Comparison of ENCODE assay signal across 9 mouse cellular contexts in the genomic region with DNA sequence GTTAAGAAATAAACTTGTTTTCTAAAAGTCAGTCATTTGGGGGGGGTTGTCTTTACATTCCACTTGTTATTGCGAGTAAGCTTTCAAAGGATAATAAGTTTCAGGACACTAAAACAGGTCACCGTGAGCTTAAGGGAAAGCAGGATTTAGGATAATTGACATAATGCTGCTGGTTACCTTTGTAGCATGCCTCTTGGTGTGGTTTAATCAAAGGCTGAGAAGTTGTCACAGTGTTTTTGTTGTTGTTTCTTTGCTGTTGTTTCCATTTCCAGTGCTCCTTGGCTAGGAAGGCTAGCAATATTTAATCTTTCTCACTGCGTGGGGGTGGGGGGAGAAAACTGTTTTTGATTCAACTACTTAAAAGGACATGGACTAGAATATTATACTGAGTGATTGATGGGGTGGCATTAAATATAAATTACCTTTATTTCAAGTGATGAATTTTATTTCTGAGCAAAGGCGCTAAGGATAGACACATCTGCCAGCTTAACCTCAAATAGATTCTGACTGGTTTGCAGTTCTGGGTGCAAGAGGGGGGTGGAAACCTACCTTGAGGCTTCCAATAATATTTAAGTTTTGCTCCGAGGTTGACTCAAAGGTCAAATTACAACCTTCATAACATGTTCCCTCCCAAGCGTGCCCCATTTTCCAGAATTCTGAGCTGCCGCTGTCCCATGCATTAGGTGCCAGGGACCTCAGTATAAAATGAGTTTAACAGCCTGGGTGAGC. TPM values are rescaled to one million over a fixed set of nuclear protein-coding genes. Genes with fewer than 3 reads are reported as not detected.
DNase-seq lines count a peak whose midpoint lies in the region; ATAC-seq and TF ChIP-seq lines count a peak whose summit lies in the region.
"Had no signal": no experiment of that assay in that cellular context is flagged by ENCODE, and none has a peak within 500 bp of the region (broad histone marks: within the 10 kb centered on the region; RNA-seq: fewer than 3 reads in every experiment).

No protein-coding gene starts in this region.

- H3K9ac ChIP-seq in hindbrain, embryonic 16.5 days (ENCODE audit: low read depth, low read length): peak overlapping the region; percentile 57
- H3K9ac ChIP-seq in liver, postnatal 0 days (replicated peaks): no peak overlapping the region

- H3K27me3 ChIP-seq in hindbrain, embryonic 16.5 days (replicated peaks; ENCODE audit: control insufficient read depth, insufficient read depth, low read length): no peaks in the 10 kb centered on the region
- H3K27me3 ChIP-seq in liver, postnatal 0 days (ENCODE audit: insufficient read depth, low read length): no peaks in the 10 kb centered on the region
- H3K27me3 ChIP-seq: Patski had no signal

- H3K4me1 ChIP-seq in bone marrow macrophage, adult 2 months (ENCODE audit: control insufficient read depth, insufficient read depth, low read length): peaks cover 22% of the 10 kb centered on the region
- H3K4me1 ChIP-seq in hindbrain, embryonic 16.5 days (ENCODE audit: control insufficient read depth, insufficient read depth, low read depth, low read length): peaks cover 13% of the 10 kb centered on the region
- peaks cover 14% of the 10 kb centered on the region; the same call in 1 of the 2 replicates for H3K4me1 ChIP-seq in liver, postnatal 0 days (ENCODE audit: insufficient read depth)

- no peak for TF ChIP-seq CTCF in bone marrow macrophage, adult 2 months (IDR thresholded peaks at IDR 0.05; ENCODE audit: low read depth, low read length)
- no peak for TF ChIP-seq CTCF in liver, postnatal 0 days (IDR thresholded peaks at IDR 0.05; ENCODE audit: low read depth)

- H3K27ac ChIP-seq in bone marrow macrophage, adult 2 months (ENCODE audit: insufficient read depth, low read depth, low read length): no peak overlapping the region
- peak overlapping the region; percentile 40 for H3K27ac ChIP-seq in hindbrain, embryonic 16.5 days (ENCODE audit: low read depth, low read length)
- H3K27ac ChIP-seq in liver, postnatal 0 days (ENCODE audit: low read depth): peak overlapping the region; percentile 75

- DNase-seq in heart, adult 11 months: peak; percentile 74
- DNase-seq in heart, postnatal 4 days: no peak
- no peak for DNase-seq in liver, postnatal 0 days
- no peak for DNase-seq in frontal cortex, postnatal 36 days (ENCODE audit: low spot score in 2 of 2)

- H3K4me3 ChIP-seq in bone marrow macrophage, adult 2 months (ENCODE audit: insufficient read depth, low read length): peak overlapping the region; percentile 33
- peak overlapping the region; percentile 94 for H3K4me3 ChIP-seq in hindbrain, embryonic 16.5 days (ENCODE audit: low read length)
- H3K4me3 ChIP-seq in liver, postnatal 0 days (ENCODE audit: low read depth, low read length): peak overlapping the region; percentile 77; the same call in 1 of the 2 replicates

- 42% methylated on average over 7 of the region's 7 CpGs for WGBS in hindbrain, embryonic 16.5 days
- 63% methylated on average over 7 of the region's 7 CpGs for WGBS in liver, postnatal 0 days (ENCODE audit: insufficient replicate concordance)

- H3K36me3 ChIP-seq in hindbrain, embryonic 16.5 days (ENCODE audit: control insufficient read depth, insufficient read depth, low read length): no peaks in the 10 kb centered on the region
- no peaks in the 10 kb centered on the region for H3K36me3 ChIP-seq in liver, postnatal 0 days (replicated peaks; ENCODE audit: insufficient read depth, low read length)

- peak overlapping the region; percentile 67 for H3K4me2 ChIP-seq in hindbrain, embryonic 16.5 days (ENCODE audit: low read length)
- peak overlapping the region; percentile 63 for H3K4me2 ChIP-seq in liver, postnatal 0 days (ENCODE audit: low read depth, low read length)

- H3K9me3 ChIP-seq in hindbrain, embryonic 16.5 days (ENCODE audit: control insufficient read depth, low read length): no peaks in the 10 kb centered on the region
- no peaks in the 10 kb centered on the region for H3K9me3 ChIP-seq in liver, postnatal 0 days (ENCODE audit: low read length)

- no peak for TF ChIP-seq EP300 in liver, postnatal 0 days (IDR thresholded peaks at IDR 0.05; ENCODE audit: low read depth)

- ATAC-seq in hindbrain, embryonic 16.5 days: no peak
- no peak for ATAC-seq in liver, postnatal 0 days
- no peak for ATAC-seq in granulocyte monocyte progenitor cell, adult 5-6 weeks (replicated peaks; ENCODE audit: poor library complexity, severe bottlenecking)
- no peak for ATAC-seq in erythroid progenitor cell, adult 5-6 weeks (replicated peaks; ENCODE audit: low FRiP score, poor library complexity, severe bottlenecking)
- ATAC-seq: Patski had no signal

- no peak for TF ChIP-seq POLR2A in bone marrow macrophage, adult 2 months (IDR thresholded peaks at IDR 0.05; ENCODE audit: borderline replicate concordance, low read depth, low read length)

RNA-seq across cellular contexts. Expression of a gene that starts 2.8 kb away (rescaled TPM):
- total RNA-seq in heart, postnatal 4 days (2021): 10 to 100 TPM; 20.9 to 22.8 TPM
- polyA plus RNA-seq in bone marrow macrophage, adult 2 months (2012; ENCODE audit: insufficient read depth, insufficient read length, missing spikeins): 136 and 143 TPM in 2 replicates
- polyA plus RNA-seq in hindbrain, embryonic 16.5 days (2015; fragmentation: Nextera tagmentation; extraction: Ambion mirVana): 59.1 and 72.6 TPM in 2 replicates
- polyA plus RNA-seq in liver, postnatal 0 days (2015; fragmentation: Nextera tagmentation; extraction: Ambion mirVana): 17.0 and 17.1 TPM in 2 replicates
- total RNA-seq in granulocyte monocyte progenitor cell, adult 5-6 weeks (2014; fragmentation: Nextera tagmentation): 96.5 and 128 TPM in 2 replicates
- total RNA-seq in granulocyte monocyte progenitor cell, adult 5-6 weeks (2017): 50.0 and 64.9 TPM in 2 replicates
- total RNA-seq in erythroid progenitor cell, adult 5-6 weeks (2015; ENCODE audit: low replicate concordance): 32.4 and 38.6 TPM in 2 replicates
- total RNA-seq in erythroid progenitor cell, adult 5-6 weeks (2017; ENCODE audit: low replicate concordance): 9.8 and 40.0 TPM in 2 replicates

Comparison
In these comparisons a context has a peak if more than half of its experiments do, and no peak if none do; other contexts are left out.
1. H3K4me3 ChIP-seq: peak in every context shown above with its lines; median percentile 94 in hindbrain, embryonic 16.5 days; 77 in liver, postnatal 0 days; 33 in bone marrow macrophage, adult 2 months.